Comparison of ENCODE assay signal across 10 mouse cellular contexts in genomic region chr10:125370037-125370610, GRCm38 (mm10). TPM values are rescaled to one million over a fixed set of nuclear protein-coding genes. Genes with fewer than 3 reads are reported as not detected.
A peak's percentile ranks its signal among the peaks of the same experiment; 100 is the strongest.
DNase-seq lines count a peak whose midpoint lies in the region; ATAC-seq and TF ChIP-seq lines count a peak whose summit lies in the region.
"Had no signal": no experiment of that assay in that cellular context is flagged by ENCODE, and none has a peak within 500 bp of the region (broad histone marks: within the 10 kb centered on the region; RNA-seq: fewer than 3 reads in every experiment).

No protein-coding gene starts in this region.

- no peak overlapping the region for H3K27ac ChIP-seq in gastrocnemius, adult 2 months
- H3K27ac ChIP-seq in hindbrain, embryonic 11.5 days (ENCODE audit: low read depth, low read length): no peak overlapping the region
- H3K27ac ChIP-seq: heart, embryonic 13.5 days; lung, embryonic 15.5 days had no signal

- no peak for DNase-seq in gastrocnemius, adult 2 months
- DNase-seq in gastrocnemius, postnatal 25 days: no peak
- peak; percentile 6 for DNase-seq in T-cell, adult 2 months (ENCODE audit: low spot score)
- no peak for DNase-seq in urinary bladder, adult 18-20 months (ENCODE audit: low spot score in 2 of 2)
- DNase-seq in hindbrain, embryonic 11.5 days (ENCODE audit: low spot score): no peak
- no peak for DNase-seq in urinary bladder, postnatal 36 days (ENCODE audit: low spot score in 2 of 2)

- H3K4me2 ChIP-seq in hindbrain, embryonic 11.5 days (replicated peaks; ENCODE audit: low read depth, low read length): no peak overlapping the region
- H3K4me2 ChIP-seq: heart, embryonic 13.5 days; lung, embryonic 15.5 days had no signal

- peaks cover 5% of the 10 kb centered on the region; the same call in 1 of the 2 replicates for H3K4me1 ChIP-seq in megakaryocyte, embryonic 14.5 days
- no peaks in the 10 kb centered on the region for H3K4me1 ChIP-seq in hindbrain, embryonic 11.5 days (replicated peaks; ENCODE audit: control insufficient read depth, insufficient read depth, low read length)
- H3K4me1 ChIP-seq: lung, embryonic 15.5 days had no signal

- no peak overlapping the region for H3K9ac ChIP-seq in hindbrain, embryonic 11.5 days (ENCODE audit: low read depth, low read length)
- H3K9ac ChIP-seq: heart, embryonic 13.5 days; lung, embryonic 15.5 days had no signal

- 84% methylated on average over 8 of the region's 8 CpGs for WGBS in hindbrain, embryonic 11.5 days

- no peaks in the 10 kb centered on the region for H3K27me3 ChIP-seq in megakaryocyte, embryonic 14.5 days (replicated peaks)
- no peaks in the 10 kb centered on the region for H3K27me3 ChIP-seq in hindbrain, embryonic 11.5 days (ENCODE audit: control insufficient read depth, insufficient read depth, low read length)
- H3K27me3 ChIP-seq: heart, embryonic 13.5 days; lung, embryonic 15.5 days had no signal

- no peak for TF ChIP-seq CTCF in gastrocnemius, adult 2 months (IDR thresholded peaks at IDR 0.05)

- peak; percentile 88 to 95 for ATAC-seq in hematopoietic stem cell, adult 5-6 weeks (replicated peaks in 1 of 2; ENCODE audit: insufficient read depth in 1 of 2, low FRiP score in 2 of 2, low TSS enrichment in 1 of 2, low read depth in 1 of 2, poor library complexity in 2 of 2, severe bottlenecking in 2 of 2)
- no peak for ATAC-seq in hindbrain, embryonic 11.5 days (ENCODE audit: low FRiP score)

- peak overlapping the region; percentile 42 for H3K4me3 ChIP-seq in gastrocnemius, adult 2 months
- peak overlapping the region; percentile 81 for H3K4me3 ChIP-seq in megakaryocyte, embryonic 14.5 days (replicated peaks)
- H3K4me3 ChIP-seq in hindbrain, embryonic 11.5 days (ENCODE audit: low read depth, low read length): no peak overlapping the region
- H3K4me3 ChIP-seq: heart, embryonic 13.5 days; lung, embryonic 15.5 days had no signal

- no peaks in the 10 kb centered on the region for H3K9me3 ChIP-seq in megakaryocyte, embryonic 14.5 days
- H3K9me3 ChIP-seq in hindbrain, embryonic 11.5 days (ENCODE audit: control insufficient read depth, low read length): no peaks in the 10 kb centered on the region
- H3K9me3 ChIP-seq: heart, embryonic 13.5 days; lung, embryonic 15.5 days had no signal

- intact Hi-C loops in gastrocnemius, adult 2 months (cut with DNase I): no loop called here

- no peaks in the 10 kb centered on the region for H3K36me3 ChIP-seq in megakaryocyte, embryonic 14.5 days (replicated peaks; ENCODE audit: low read length)
- H3K36me3 ChIP-seq in hindbrain, embryonic 11.5 days (ENCODE audit: control insufficient read depth, insufficient read depth, low read length): no peaks in the 10 kb centered on the region
- H3K36me3 ChIP-seq: heart, embryonic 13.5 days; lung, embryonic 15.5 days had no signal

RNA-seq across cellular contexts. Expression of gene Slc16a7, which starts 19.1 kb away (rescaled TPM):
- total RNA-seq in gastrocnemius, adult 2 months (2021): 1 to 10 TPM; 2.2 to 3.2 TPM
- 1 to 10 TPM; 2.5 TPM for total RNA-seq in gastrocnemius, postnatal 25 days (2021)
- total RNA-seq in hematopoietic stem cell, adult 5-6 weeks (2017): 9.0 and 14.1 TPM in 2 replicates
- polyA plus RNA-seq in megakaryocyte, embryonic 14.5 days (2012; ENCODE audit: insufficient read depth, low replicate concordance): 0.25 TPM in 1 of 2 replicates, not detected in the other
- 5.1 and 7.0 TPM in 2 replicates for polyA plus RNA-seq in hindbrain, embryonic 11.5 days (2014; fragmentation: Nextera tagmentation; extraction: Ambion mirVana)
